Comparison of ENCODE assay signal across 8 mouse cellular contexts in the genomic region with DNA sequence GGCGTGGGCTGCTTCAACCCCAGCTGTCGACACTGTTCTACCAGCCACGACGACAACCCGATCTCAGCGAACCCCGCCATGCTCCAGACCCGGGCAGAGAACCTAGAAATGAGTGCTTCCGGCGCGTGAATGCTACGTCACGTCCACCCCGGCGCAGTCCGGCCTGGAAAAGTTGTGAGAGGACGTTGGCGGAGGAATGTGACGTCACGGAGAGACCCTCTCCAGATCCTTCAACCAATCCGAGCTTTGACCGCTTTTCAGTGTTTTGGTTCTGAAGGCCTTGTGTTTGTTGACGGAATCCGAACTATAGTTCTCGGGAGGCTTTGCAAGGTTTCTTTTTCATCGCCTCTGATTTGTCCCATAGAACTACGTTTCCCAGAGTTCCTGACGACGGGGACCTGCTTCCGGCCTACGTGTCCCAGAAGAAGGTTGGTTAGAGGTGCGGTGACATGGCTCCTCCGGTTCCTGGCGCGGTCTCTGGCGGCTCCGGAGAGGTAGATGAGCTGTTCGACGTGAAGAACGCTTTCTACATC. TPM values are rescaled to one million over a fixed set of nuclear protein-coding genes. Genes with fewer than 3 reads are reported as not detected.
DNase-seq lines count a peak whose midpoint lies in the region; ATAC-seq and TF ChIP-seq lines count a peak whose summit lies in the region.

Ddx49 (minus strand) TSS at position 132 of the 533 bp plus-strand sequence.
Cope (plus strand) TSS at position 161 of the 533 bp plus-strand sequence.

- H3K9ac ChIP-seq in embryonic facial prominence, embryonic 13.5 days, result peak within 1 kb of the TSS; percentile 88
- H3K9ac ChIP-seq in limb, embryonic 12.5 days (replicated peaks), result peak within 1 kb of the TSS; percentile 76
- peak within 1 kb of the TSS; percentile 55 for H3K9ac ChIP-seq in midbrain, embryonic 15.5 days

- peak within 1 kb of the TSS; percentile 92 for H3K4me2 ChIP-seq in embryonic facial prominence, embryonic 13.5 days
- H3K4me2 ChIP-seq in limb, embryonic 12.5 days, result peak within 1 kb of the TSS; percentile 95
- H3K4me2 ChIP-seq in midbrain, embryonic 15.5 days, result peak within 1 kb of the TSS; percentile 85

- no peak for TF ChIP-seq CTCF in kidney, adult 2 months (conservative IDR thresholded peaks at IDR 0.05; ENCODE audit: insufficient read depth, insufficient read length, low read depth, low read length)
- no peak for TF ChIP-seq CTCF in spleen, adult 2 months (IDR thresholded peaks at IDR 0.05; ENCODE audit: extremely low read depth, insufficient read depth, insufficient read length, insufficient replicate concordance)

- peak within 1 kb of the TSS; percentile 86 for H3K27ac ChIP-seq in embryonic facial prominence, embryonic 13.5 days
- H3K27ac ChIP-seq in kidney, adult 2 months (ENCODE audit: insufficient read depth, low read depth, low read length), result peak within 1 kb of the TSS; percentile 93
- peak within 1 kb of the TSS; percentile 75 for H3K27ac ChIP-seq in limb, embryonic 12.5 days
- peak within 1 kb of the TSS; percentile 76 for H3K27ac ChIP-seq in midbrain, embryonic 15.5 days
- peak within 1 kb of the TSS; percentile 52 for H3K27ac ChIP-seq in spleen, adult 2 months (ENCODE audit: insufficient read depth, low read length)

- peak; percentile 80 for ATAC-seq in embryonic facial prominence, embryonic 13.5 days (ENCODE audit: insufficient number of reproducible peaks, insufficient read depth, low FRiP score, low TSS enrichment, low read depth)
- ATAC-seq in limb, embryonic 12.5 days (ENCODE audit: insufficient number of reproducible peaks, insufficient read depth, low FRiP score, low TSS enrichment, low read depth), result peak; percentile 79
- peak; percentile 92 for ATAC-seq in midbrain, embryonic 15.5 days (replicated peaks)

- H3K36me3 ChIP-seq in embryonic facial prominence, embryonic 13.5 days, result peaks cover 56% of the 10 kb centered on the region
- no peaks in the 10 kb centered on the region for H3K36me3 ChIP-seq in kidney, adult 2 months (ENCODE audit: control insufficient read depth, insufficient read depth, low read length)
- H3K36me3 ChIP-seq in limb, embryonic 12.5 days, result peaks cover 59% of the 10 kb centered on the region
- H3K36me3 ChIP-seq in midbrain, embryonic 15.5 days (replicated peaks), result peaks cover 20% of the 10 kb centered on the region; the same call in 1 of the 2 replicates
- H3K36me3 ChIP-seq in spleen, adult 2 months (ENCODE audit: control insufficient read depth, insufficient read depth, low read length), result peaks cover 20% of the 10 kb centered on the region

- DNase-seq in 3134 (ENCODE audit: extremely low read depth, insufficient read length, low spot score), result peak; percentile 82
- DNase-seq in adrenal gland, postnatal 36 days, result peak; percentile 94 to 95
- peak; percentile 95 to 96 for DNase-seq in heart, adult 18-20 months
- DNase-seq in kidney, adult 2 months, result peak; percentile 97
- DNase-seq in spleen, adult 2 months (ENCODE audit: low read depth in 1 of 2, low spot score in 2 of 2), result peak; percentile 88 to 91

- no peaks in the 10 kb centered on the region for H3K9me3 ChIP-seq in embryonic facial prominence, embryonic 13.5 days
- H3K9me3 ChIP-seq in limb, embryonic 12.5 days, result no peaks in the 10 kb centered on the region
- no peaks in the 10 kb centered on the region for H3K9me3 ChIP-seq in midbrain, embryonic 15.5 days

- H3K4me1 ChIP-seq in embryonic facial prominence, embryonic 13.5 days, result peaks cover 25% of the 10 kb centered on the region
- peaks cover 6% of the 10 kb centered on the region for H3K4me1 ChIP-seq in kidney, adult 2 months (ENCODE audit: control insufficient read depth, insufficient read depth, low read length)
- peaks cover 20% of the 10 kb centered on the region for H3K4me1 ChIP-seq in limb, embryonic 12.5 days (replicated peaks)
- peaks cover 30% of the 10 kb centered on the region for H3K4me1 ChIP-seq in midbrain, embryonic 15.5 days
- H3K4me1 ChIP-seq in spleen, adult 2 months (ENCODE audit: control insufficient read depth, insufficient read depth, insufficient read length), result peaks cover 6% of the 10 kb centered on the region; the same call in 1 of the 2 replicates

- peak; percentile 61 for TF ChIP-seq POLR2A in kidney, adult 2 months (IDR thresholded peaks at IDR 0.05; ENCODE audit: low read depth, low read length)
- peak; percentile 60; the same call in 1 of the 2 replicates for TF ChIP-seq POLR2A in spleen, adult 2 months (IDR thresholded peaks at IDR 0.05; ENCODE audit: low read depth, low read length)

- no peaks in the 10 kb centered on the region for H3K27me3 ChIP-seq in embryonic facial prominence, embryonic 13.5 days
- H3K27me3 ChIP-seq in kidney, adult 2 months (replicated peaks; ENCODE audit: control insufficient read depth, insufficient read depth, low read length), result no peaks in the 10 kb centered on the region
- no peaks in the 10 kb centered on the region for H3K27me3 ChIP-seq in limb, embryonic 12.5 days
- H3K27me3 ChIP-seq in midbrain, embryonic 15.5 days (replicated peaks), result no peaks in the 10 kb centered on the region
- no peaks in the 10 kb centered on the region for H3K27me3 ChIP-seq in spleen, adult 2 months (ENCODE audit: control insufficient read depth, insufficient read depth, low read length)

- H3K4me3 ChIP-seq in embryonic facial prominence, embryonic 13.5 days, result peak within 1 kb of the TSS; percentile 93
- peak within 1 kb of the TSS; percentile 95 for H3K4me3 ChIP-seq in kidney, adult 2 months (ENCODE audit: insufficient read depth, low read depth, low read length)
- peak within 1 kb of the TSS; percentile 77 for H3K4me3 ChIP-seq in limb, embryonic 12.5 days (replicated peaks)
- H3K4me3 ChIP-seq in midbrain, embryonic 15.5 days, result peak within 1 kb of the TSS; percentile 85
- peak within 1 kb of the TSS; percentile 82 for H3K4me3 ChIP-seq in spleen, adult 2 months (ENCODE audit: extremely low read depth, insufficient read depth, insufficient read length)

- under 1% methylated on average over 40 of the region's 40 CpGs for WGBS in embryonic facial prominence, embryonic 13.5 days
- WGBS in kidney, adult 2 months, result under 1% methylated on average over 40 of the region's 40 CpGs
- under 1% methylated on average over 40 of the region's 40 CpGs for WGBS in limb, embryonic 12.5 days
- under 1% methylated on average over 40 of the region's 40 CpGs for WGBS in midbrain, embryonic 15.5 days
- WGBS in spleen, adult 2 months, result under 1% methylated on average over 40 of the region's 40 CpGs

RNA-seq across cellular contexts. Expression of gene Ddx49, which starts in this region (rescaled TPM):
- total RNA-seq in adrenal gland, postnatal 36 days (2021), result 10 to 100 TPM; 69.9 to 72.0 TPM
- polyA plus RNA-seq in embryonic facial prominence, embryonic 13.5 days (2015; fragmentation: Nextera tagmentation; extraction: Ambion mirVana), result 54.4 and 58.3 TPM in 2 replicates
- total RNA-seq in heart, adult 18-20 months (2021), result 10 to 100 TPM; 27.4 to 34.6 TPM
- 38.8 and 42.0 TPM in 2 replicates for polyA plus RNA-seq in kidney, adult 2 months (2012; rRNA removed)
- polyA plus RNA-seq in limb, embryonic 12.5 days (2016; fragmentation: Nextera tagmentation; extraction: Ambion mirVana), result 52.0 and 54.9 TPM in 2 replicates
- polyA plus RNA-seq in midbrain, embryonic 15.5 days (2015; fragmentation: Nextera tagmentation; extraction: Ambion mirVana), result 44.5 and 48.0 TPM in 2 replicates
- 37.4 and 44.5 TPM in 2 replicates for polyA plus RNA-seq in spleen, adult 2 months (2012; rRNA removed)

RNA-seq across cellular contexts. Expression of gene Cope, which starts in this region (rescaled TPM):
- 100 to 1,000 TPM; 194 to 215 TPM for total RNA-seq in adrenal gland, postnatal 36 days (2021)
- polyA plus RNA-seq in embryonic facial prominence, embryonic 13.5 days (2015; fragmentation: Nextera tagmentation; extraction: Ambion mirVana), result 315 and 327 TPM in 2 replicates
- total RNA-seq in heart, adult 18-20 months (2021), result 100 to 1,000 TPM; 157 to 174 TPM
- 277 and 300 TPM in 2 replicates for polyA plus RNA-seq in kidney, adult 2 months (2012; rRNA removed)
- 269 and 288 TPM in 2 replicates for polyA plus RNA-seq in limb, embryonic 12.5 days (2016; fragmentation: Nextera tagmentation; extraction: Ambion mirVana)
- polyA plus RNA-seq in midbrain, embryonic 15.5 days (2015; fragmentation: Nextera tagmentation; extraction: Ambion mirVana), result 299 and 322 TPM in 2 replicates
- 200 and 269 TPM in 2 replicates for polyA plus RNA-seq in spleen, adult 2 months (2012; rRNA removed)

Comparison
In these comparisons a context has a peak if more than half of its experiments do, and no peak if none do; other contexts are left out.
1. Peak in every context shown above with its lines: DNase-seq, ATAC-seq, H3K4me3 ChIP-seq and H3K27ac ChIP-seq.